Mouse (Mus musculus) inflammation-experienced regulatory T-cells, adult 16 weeks (primary cell): Measurements from ENCODE around the gene Tas2r120. TPM values are rescaled to one million over a fixed set of nuclear protein-coding genes. Genes with fewer than 3 reads are reported as not detected.

Experiments
- polyA plus RNA-seq: library from polyadenylated mRNA; unstranded; fragments of 100-300 nt; shearing (Covaris generic); gene quantifications from one replicate; pipeline ENCODE4 v1.2.1, GENCODE M21; 2017

Tas2r120 gene
- polyA plus RNA-seq, result not detected

GRCm38 (mm10) chr6:132656653-132657052 is at the start of gene Tas2r120:
TSS of gene Tas2r120 (plus strand) at chr6:132656953.

DNA sequence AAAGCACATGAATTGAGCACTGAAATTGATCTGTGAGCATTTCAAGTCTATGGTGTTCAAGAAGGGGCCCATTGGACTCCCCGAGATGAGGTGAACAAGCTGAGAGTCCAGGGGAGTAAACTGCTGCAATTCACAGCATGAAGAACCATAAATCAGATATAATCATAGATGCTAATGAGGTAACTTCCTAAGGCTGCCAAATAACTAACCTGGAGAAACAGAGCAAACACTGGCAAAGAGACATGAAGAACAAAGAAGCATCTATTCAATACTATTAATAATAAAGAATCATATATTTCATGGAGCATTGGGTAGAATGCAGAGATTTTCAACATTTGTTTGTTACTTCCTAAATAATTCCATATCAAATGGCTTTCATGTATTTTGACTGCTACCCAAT is 5.3 kb upstream of the Tas2r120 start, which contains the start of gene A630073D07Rik:
TSS of gene A630073D07Rik (minus strand) at position 101 of the 400 bp plus-strand sequence.

GRCm38 (mm10) chr6:132700907-132701306 is 44.2 kb downstream of the Tas2r120 start, which contains the start of gene Tas2r121:
TSS of gene Tas2r121 (minus strand) at chr6:132701007.

Other genes with a start within 250 kb of the Tas2r120 start
- gene Prh1, start 87.1 kb upstream of the Tas2r120 start, polyA plus RNA-seq, result not detected
- gene Prp2, start 61.0 kb upstream of the Tas2r120 start, polyA plus RNA-seq, result not detected
- not detected for gene A630073D07Rik, start 5.4 kb upstream of the Tas2r120 start, polyA plus RNA-seq
- not detected for gene Tas2r121, start 44.1 kb downstream of the Tas2r120 start, polyA plus RNA-seq
- gene Tas2r122, start 55.0 kb downstream of the Tas2r120 start, polyA plus RNA-seq, result not detected
- gene Tas2r115, start 81.1 kb downstream of the Tas2r120 start, polyA plus RNA-seq, result not detected
- gene Tas2r124, start 97.8 kb downstream of the Tas2r120 start, polyA plus RNA-seq, result not detected
- not detected for gene Tas2r102, start 105.2 kb downstream of the Tas2r120 start, polyA plus RNA-seq
- not detected for gene Tas2r136, start 121.2 kb downstream of the Tas2r120 start, polyA plus RNA-seq
- gene Tas2r117, start 145.9 kb downstream of the Tas2r120 start, polyA plus RNA-seq, result not detected
- not detected for gene Tas2r123, start 190.2 kb downstream of the Tas2r120 start, polyA plus RNA-seq
- gene Tas2r116, start 198.5 kb downstream of the Tas2r120 start, polyA plus RNA-seq, result not detected
- not detected for gene Tas2r110, start 211.1 kb downstream of the Tas2r120 start, polyA plus RNA-seq
- not detected for gene Tas2r113, start 236.1 kb downstream of the Tas2r120 start, polyA plus RNA-seq